Mouse (Mus musculus) neural tube, embryonic 11.5 days (tissue): ENCODE data around the gene Max. TPM values are rescaled to one million over a fixed set of nuclear protein-coding genes. Genes with fewer than 3 reads are reported as not detected.

ENCODE experiments used
- ATAC-seq: fragments of 200-750 bp; cut with Nextera tagmentation; 2 replicates; pipeline ENCODE4 v1.8.0; 2017; ENCODE audit warnings: moderate number of reproducible peaks, mild to moderate bottlenecking, moderate TSS enrichment, moderate library complexity; ENCODE audit not compliant: insufficient read depth, low FRiP score, low TSS enrichment
- DNase-seq: peaks from one replicate; pipeline ENCODE4 v3.0.0-alpha.2; 2015; ENCODE audit warnings: low spot score
- H3K27ac ChIP-seq: fragments of 300-500 bp; sonication (generic); 2 replicates; pipeline ENCODE4 v1.5.1; 2014; ENCODE audit warnings: low read depth, mild to moderate bottlenecking, low read length
- H3K27me3 ChIP-seq: fragments of 300-500 bp; sonication (generic); 2 replicates; pipeline ENCODE4 v1.6.1; 2014; ENCODE audit warnings: mild to moderate bottlenecking, low read length, mixed read lengths; ENCODE audit not compliant: control insufficient read depth, insufficient read depth
- H3K36me3 ChIP-seq: fragments of 300-500 bp; sonication (generic); 2 replicates; pipeline ENCODE4 v1.6.1; 2014; ENCODE audit warnings: mild to moderate bottlenecking, low read length, moderate library complexity, mixed read lengths; ENCODE audit not compliant: control insufficient read depth, insufficient read depth
- H3K4me1 ChIP-seq: fragments of 300-500 bp; sonication (generic); 2 replicates; pipeline ENCODE4 v1.6.1; 2014; ENCODE audit warnings: low read length, mixed read lengths; ENCODE audit not compliant: control insufficient read depth, insufficient read depth
- H3K4me2 ChIP-seq: fragments of 300-500 bp; sonication (generic); 2 replicates; pipeline ENCODE4 v1.6.1; 2014; ENCODE audit warnings: low read depth, mild to moderate bottlenecking, moderate library complexity
- H3K4me3 ChIP-seq: fragments of 300-500 bp; sonication (generic); 2 replicates; pipeline ENCODE4 v1.5.1; 2014; ENCODE audit warnings: low read depth, low read length
- H3K9ac ChIP-seq: fragments of 300-500 bp; sonication (generic); 2 replicates; pipeline ENCODE4 v1.6.1; 2014; ENCODE audit warnings: mild to moderate bottlenecking, low read length
- H3K9me3 ChIP-seq: fragments of 300-500 bp; sonication (generic); 2 replicates; pipeline ENCODE4 v1.6.1; 2016; ENCODE audit warnings: low read length; ENCODE audit not compliant: control insufficient read depth
- WGBS: fragments of 180-500 bp; shearing (Covaris S2); extraction: QIAGEN DNeasy Blood & Tissue Kit; methylation state at CpG from one replicate; pipeline ENCODE4 v1.1.7; 2014; 5-methylcytosine and 5-hydroxymethylcytosine counted together
- polyA plus RNA-seq: library from polyadenylated mRNA; unstranded; fragments of >200 nt; fragmentation: Nextera tagmentation; extraction: Ambion mirVana; gene quantifications from 2 replicates; pipeline ENCODE4 v1.2.1, GENCODE M21; 2014

The Max gene
- polyA plus RNA-seq, 1 experiment from 2014 or later: 20.6 TPM

DNA sequence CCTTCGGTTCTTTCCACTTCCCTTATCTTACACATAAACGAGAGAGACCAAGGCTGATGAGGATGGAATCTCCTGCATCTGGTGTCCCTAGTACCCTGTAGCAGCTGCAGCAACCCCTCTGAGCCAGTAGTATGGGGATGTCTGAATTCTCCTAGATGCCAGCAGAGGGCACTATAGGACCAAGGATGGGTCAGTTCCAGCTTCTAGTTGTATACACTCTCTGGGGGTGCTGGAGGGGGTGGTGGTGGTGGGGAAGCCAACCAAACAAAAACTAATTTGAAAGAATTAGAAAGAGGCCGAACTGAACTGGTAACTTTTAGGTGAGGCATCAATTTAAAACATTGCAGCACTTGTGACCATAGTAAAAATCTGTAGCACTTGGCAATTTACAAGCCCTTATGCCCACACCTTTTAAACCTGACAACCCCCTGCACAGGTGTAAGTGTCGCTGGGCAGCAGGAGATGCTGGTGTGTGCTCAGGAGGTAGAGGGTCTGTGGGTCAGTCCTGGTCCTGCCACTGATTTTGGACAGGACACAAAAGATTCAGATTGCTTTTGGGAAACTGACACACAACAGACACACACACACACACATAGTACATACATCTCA, 38.2 kb upstream of the Max start:
- peak; percentile 69 for DNase-seq
- no peak overlapping the region for H3K4me2 ChIP-seq

DNA sequence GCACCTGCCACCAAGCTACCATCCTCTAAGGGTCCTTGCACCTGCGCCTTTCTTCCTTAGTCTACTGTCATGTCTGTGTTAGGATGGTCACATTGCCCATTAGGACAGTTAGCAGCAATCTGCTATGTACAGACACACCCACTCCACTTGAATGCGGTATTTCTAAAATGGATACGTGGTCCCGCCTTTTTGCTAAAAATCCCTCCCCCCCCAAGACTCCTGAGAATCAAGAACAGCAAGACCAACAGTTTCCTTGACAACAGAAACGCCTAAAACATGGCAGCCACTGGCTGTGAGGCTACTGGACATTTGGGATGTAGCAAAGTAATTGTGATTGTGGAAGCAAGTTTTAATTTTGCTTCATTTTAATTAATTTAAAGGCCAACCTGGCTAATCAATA, 32.8 kb upstream of the Max start:
- WGBS: 90% methylated on average over 5 of the region's 5 CpGs
- no peak overlapping the region for H3K27ac ChIP-seq
- ATAC-seq (no peak), DNase-seq (no peak)
- no peak overlapping the region for H3K4me3 ChIP-seq
- no peaks in the 10 kb centered on the region for H3K27me3 ChIP-seq
- H3K4me1 ChIP-seq: no peaks in the 10 kb centered on the region
- no peaks in the 10 kb centered on the region for H3K36me3 ChIP-seq
- no peaks in the 10 kb centered on the region for H3K9me3 ChIP-seq
- no peak overlapping the region for H3K4me2 ChIP-seq
- no peak overlapping the region for H3K9ac ChIP-seq

More for the DNA sequence above, 38.2 kb upstream of the Max start:
- no peaks in the 10 kb centered on the region for H3K36me3 ChIP-seq
- H3K4me1 ChIP-seq: peaks cover 7% of the 10 kb centered on the region; the same call in 1 of the 2 replicates
- no peak overlapping the region for H3K4me3 ChIP-seq
- no peak overlapping the region for H3K27ac ChIP-seq
- 25% methylated on average over 4 of the region's 4 CpGs for WGBS
- peak; percentile 72 for ATAC-seq
- no peaks in the 10 kb centered on the region for H3K27me3 ChIP-seq
- no peak overlapping the region for H3K9ac ChIP-seq
- no peaks in the 10 kb centered on the region for H3K9me3 ChIP-seq

DNA sequence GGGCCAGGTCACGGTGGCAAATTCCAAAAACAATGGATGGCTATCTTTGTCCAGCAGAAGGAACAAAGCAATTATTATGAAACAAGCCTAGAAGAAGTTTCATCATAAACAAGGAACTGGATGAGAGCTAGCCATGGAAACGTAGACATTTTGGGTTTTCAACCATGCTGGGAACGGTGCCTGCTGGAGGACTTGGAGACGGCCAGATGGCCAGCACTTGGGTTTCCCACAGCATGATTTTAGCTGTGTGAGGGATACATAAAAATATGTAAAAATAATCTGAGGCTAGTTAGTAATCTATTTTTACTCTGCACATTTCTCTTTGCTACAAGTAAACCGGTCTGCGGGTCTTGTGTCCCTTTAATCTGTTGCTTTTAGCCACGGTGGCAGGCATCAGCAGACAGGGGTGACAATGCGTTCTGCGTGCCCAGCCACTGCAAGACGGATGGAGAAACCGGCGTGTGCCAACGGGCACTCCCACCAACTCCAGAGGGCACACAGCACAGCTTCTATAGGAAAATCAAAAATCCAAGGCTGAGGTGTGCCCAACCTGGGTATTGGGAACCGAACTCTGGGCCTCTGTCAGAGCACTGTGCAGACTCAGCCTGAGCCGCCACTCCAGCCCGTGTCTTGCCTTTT, 31.0 kb upstream of the Max start:
- 90% methylated on average over 16 of the region's 16 CpGs for WGBS
- Histone ChIP-seq H3K9me3 (no peaks in the 10 kb centered on the region), H3K4me1 (no peaks in the 10 kb centered on the region), H3K4me3 (no peak overlapping the region), H3K27ac (no peak overlapping the region), H3K9ac (no peak overlapping the region), H3K27me3 (no peaks in the 10 kb centered on the region), H3K4me2 (no peak overlapping the region), H3K36me3 (no peaks in the 10 kb centered on the region)
- ATAC-seq (no peak), DNase-seq (no peak)

DNA sequence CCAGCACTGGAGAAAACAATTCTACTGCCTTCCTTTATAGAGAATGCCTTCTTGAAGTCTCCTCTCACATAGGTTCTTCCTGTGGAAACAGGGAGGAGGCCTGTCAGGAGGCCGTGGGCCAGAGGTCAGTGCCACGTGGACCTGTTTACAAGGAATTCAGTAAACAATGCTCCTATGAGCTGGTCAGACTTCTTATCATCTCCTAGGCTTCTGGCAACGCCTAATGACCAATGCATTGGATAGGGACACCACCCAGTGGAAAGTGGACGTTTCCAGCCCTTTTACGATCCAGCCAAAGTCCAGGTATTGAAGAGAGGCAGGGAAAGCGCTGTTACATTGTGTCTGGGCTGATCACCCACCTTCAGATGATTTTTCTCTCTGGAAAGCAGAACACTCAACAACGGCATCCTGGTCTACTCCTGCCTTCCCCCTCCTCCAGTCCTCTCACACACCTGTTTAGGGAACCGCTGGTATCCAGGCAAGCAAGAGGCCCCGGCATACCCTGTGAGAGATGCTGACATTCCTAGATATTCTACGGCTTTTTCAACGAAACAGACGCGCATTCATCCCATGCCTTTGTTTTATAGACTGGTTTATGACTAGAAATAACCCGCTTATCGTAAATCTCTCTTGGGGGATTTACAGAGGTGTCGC, 20.9 kb upstream of the Max start:
- H3K4me2 ChIP-seq: no peak overlapping the region
- H3K9ac ChIP-seq: no peak overlapping the region
- H3K27ac ChIP-seq: no peak overlapping the region
- no peaks in the 10 kb centered on the region for H3K36me3 ChIP-seq
- no peaks in the 10 kb centered on the region for H3K9me3 ChIP-seq
- H3K4me1 ChIP-seq: peaks cover 9% of the 10 kb centered on the region
- ATAC-seq: no peak
- H3K4me3 ChIP-seq: no peak overlapping the region
- 55% methylated on average over 16 of the region's 16 CpGs for WGBS
- H3K27me3 ChIP-seq: no peaks in the 10 kb centered on the region
- DNase-seq: no peak

DNA sequence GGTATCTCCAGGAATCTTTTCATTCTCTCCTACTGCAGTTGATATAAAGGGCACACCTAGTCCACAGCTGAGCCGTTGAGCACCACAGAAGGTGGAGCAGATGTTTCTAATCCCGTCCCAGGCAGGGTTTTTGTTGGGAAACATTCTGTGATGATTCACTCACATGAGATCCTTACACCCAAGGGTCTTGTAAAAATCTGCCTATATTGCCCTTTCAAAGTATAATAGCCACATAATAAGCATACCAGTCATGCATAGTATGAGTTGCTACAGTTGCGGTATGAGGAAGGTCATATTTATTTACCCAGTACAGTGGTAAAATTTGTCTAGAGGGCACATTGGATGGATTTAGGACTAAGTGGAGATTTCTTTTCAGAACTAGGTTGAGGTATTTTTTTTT, 17.5 kb upstream of the Max start:
- ATAC-seq: no peak
- H3K36me3 ChIP-seq: no peaks in the 10 kb centered on the region
- H3K4me1 ChIP-seq: peaks cover 9% of the 10 kb centered on the region
- no peaks in the 10 kb centered on the region for H3K9me3 ChIP-seq
- no peak overlapping the region for H3K4me3 ChIP-seq
- H3K9ac ChIP-seq: no peak overlapping the region
- WGBS: 78% methylated on average over 3 of the region's 3 CpGs
- no peak overlapping the region for H3K4me2 ChIP-seq
- H3K27me3 ChIP-seq: no peaks in the 10 kb centered on the region
- no peak for DNase-seq
- H3K27ac ChIP-seq: no peak overlapping the region

DNA sequence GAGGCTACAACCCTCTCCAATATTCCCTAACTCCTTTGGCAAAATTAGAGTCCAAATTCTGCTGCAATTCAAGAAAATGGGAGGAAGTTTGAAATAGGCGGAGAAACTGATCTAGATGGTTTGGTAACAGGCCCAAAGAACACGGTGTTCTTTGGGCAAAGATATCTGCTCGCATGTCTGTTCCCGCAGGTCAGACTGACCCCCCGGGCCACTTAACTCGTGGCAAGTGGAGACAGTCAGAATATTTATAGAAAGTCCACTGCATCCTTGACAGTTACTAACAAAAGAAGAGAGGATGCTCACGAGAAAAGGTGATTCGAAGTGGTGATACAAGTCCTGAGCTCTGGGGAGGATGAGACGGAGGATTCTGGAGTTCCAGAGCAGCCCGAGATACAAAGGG, 10.7 kb upstream of the Max start:
- H3K4me1 ChIP-seq: no peaks in the 10 kb centered on the region
- H3K27ac ChIP-seq: no peak overlapping the region
- 87% methylated on average over 10 of the region's 10 CpGs for WGBS
- H3K4me2 ChIP-seq: no peak overlapping the region
- H3K4me3 ChIP-seq: no peak overlapping the region
- H3K36me3 ChIP-seq: no peaks in the 10 kb centered on the region
- ATAC-seq: no peak
- H3K27me3 ChIP-seq: no peaks in the 10 kb centered on the region
- H3K9ac ChIP-seq: no peak overlapping the region
- H3K9me3 ChIP-seq: no peaks in the 10 kb centered on the region
- no peak for DNase-seq

DNA sequence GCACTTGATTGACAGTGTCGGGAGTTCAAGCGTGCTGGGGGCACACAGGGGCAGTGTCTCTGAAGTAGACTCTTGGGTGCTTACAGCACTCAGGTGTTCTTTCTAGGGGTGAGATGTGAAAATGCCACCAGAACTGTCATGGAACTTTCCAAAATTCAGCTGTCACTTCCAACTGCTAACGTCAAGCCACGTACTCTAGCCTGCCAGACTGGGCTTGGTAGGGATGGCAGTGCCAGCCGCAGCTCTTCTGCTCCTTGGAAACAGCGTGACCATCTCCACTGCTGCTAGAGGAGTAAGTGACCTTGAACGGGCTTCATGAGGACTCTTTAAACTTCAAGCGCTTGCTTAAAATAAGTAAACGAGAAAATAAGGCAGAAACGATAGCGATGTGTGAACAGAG, 10.2 kb upstream of the Max start:
- WGBS: 94% methylated on average over 11 of the region's 11 CpGs
- H3K9me3 ChIP-seq: no peaks in the 10 kb centered on the region
- no peaks in the 10 kb centered on the region for H3K27me3 ChIP-seq
- H3K36me3 ChIP-seq: no peaks in the 10 kb centered on the region
- H3K27ac ChIP-seq: no peak overlapping the region
- no peak for ATAC-seq
- H3K4me3 ChIP-seq: no peak overlapping the region
- no peaks in the 10 kb centered on the region for H3K4me1 ChIP-seq
- H3K4me2 ChIP-seq: no peak overlapping the region
- DNase-seq: no peak
- H3K9ac ChIP-seq: no peak overlapping the region

DNA sequence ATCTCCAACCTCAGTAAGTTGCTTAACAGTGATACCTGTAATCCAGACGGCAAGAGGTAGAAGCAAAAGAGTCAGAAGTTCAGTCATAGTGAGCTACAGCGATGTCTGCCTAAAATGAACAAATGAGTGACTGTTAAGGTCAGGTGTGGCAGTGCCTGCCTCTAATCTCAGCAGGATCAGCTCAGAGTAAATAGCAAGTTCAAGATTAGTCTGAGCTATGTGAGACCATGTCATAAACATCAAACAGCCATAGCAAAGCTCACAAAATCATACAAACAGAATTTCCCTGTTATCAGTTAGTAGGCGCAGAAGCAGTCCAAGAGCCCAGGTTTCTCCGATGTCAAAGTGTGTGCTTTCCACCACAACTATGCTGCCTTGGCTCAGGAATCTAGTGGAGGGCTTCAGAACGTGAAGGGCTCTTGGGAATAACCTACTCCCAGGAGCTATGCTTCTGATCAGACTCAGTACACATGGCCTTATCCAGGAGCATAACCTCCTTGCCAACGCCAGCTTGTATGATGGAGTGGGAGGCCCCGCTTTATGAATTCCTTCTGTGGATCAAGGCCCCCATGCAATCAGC, 9.7 kb upstream of the Max start:
- Histone ChIP-seq H3K27me3 (no peaks in the 10 kb centered on the region), H3K4me1 (no peaks in the 10 kb centered on the region), H3K27ac (no peak overlapping the region), H3K9ac (no peak overlapping the region), H3K36me3 (no peaks in the 10 kb centered on the region), H3K4me2 (no peak overlapping the region), H3K4me3 (no peak overlapping the region), H3K9me3 (no peaks in the 10 kb centered on the region)
- DNase-seq (no peak), ATAC-seq (no peak)
- WGBS: 90% methylated on average over 7 of the region's 7 CpGs
